Mouse (Mus musculus): ENCODE measurements around the gene Eif4g3. TPM values are rescaled to one million over a fixed set of nuclear protein-coding genes. Genes with fewer than 3 reads are reported as not detected.

Gene Eif4g3
- total and polyA plus RNA-seq, 3 experiments: 22.8 to 63.7 TPM; not detected in 1

DNA sequence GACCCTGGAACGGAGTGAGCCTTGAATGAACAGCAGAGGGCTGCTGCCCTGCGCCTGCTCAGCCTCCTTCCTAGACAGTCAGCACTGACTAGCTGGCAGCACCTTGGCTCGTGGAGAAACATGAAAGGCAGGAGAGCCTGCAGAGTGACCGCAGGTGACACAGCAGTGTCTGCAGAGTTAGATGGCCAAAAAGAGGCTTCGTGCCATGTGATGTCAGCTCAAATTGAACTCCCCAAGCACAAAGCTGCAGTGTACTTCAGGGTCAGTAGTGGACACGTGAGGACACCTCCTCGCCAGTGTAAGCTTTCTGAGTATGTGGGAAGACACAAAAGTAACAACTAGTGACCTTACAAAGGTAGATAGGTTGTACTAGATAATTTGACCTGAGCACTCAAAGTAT, 193.1 kb downstream of the Eif4g3 start:
- Histone ChIP-seq H3K36me3 (ENCODE audit: control insufficient read depth in 1 of 2, insufficient read depth in 2 of 2, low read length in 2 of 2) (peaks cover 0 to 15% of the 10 kb centered on the region in 2 experiments; a peak in 3 of 4 replicates), H3K27ac (ENCODE audit: control insufficient read depth, low read depth, low read length) (no peak overlapping the region), H3K4me3 (ENCODE audit: control insufficient read depth in 1 of 2, insufficient read depth in 1 of 2, low read depth in 2 of 2, low read length in 2 of 2) (no peak overlapping the region), H3K79me2 (ENCODE audit: control insufficient read depth, insufficient read depth, low read length, poor library complexity) (no peaks in the 10 kb centered on the region), H3K9me3 (replicated peaks; ENCODE audit: insufficient read depth, low read length) (no peaks in the 10 kb centered on the region), H3K9ac (ENCODE audit: control insufficient read depth, low read depth, low read length, poor library complexity, severe bottlenecking) (no peak overlapping the region), H3K4me1 (ENCODE audit: control insufficient read depth in 1 of 2, insufficient read depth in 2 of 2, low read length in 2 of 2) (no peaks in the 10 kb centered on the region), H3K27me3 (ENCODE audit: control insufficient read depth in 1 of 2, insufficient read depth in 2 of 2, low read length in 2 of 2) (no peaks in the 10 kb centered on the region)
- TF ChIP-seq RCOR1 (IDR thresholded peaks at IDR 0.05; ENCODE audit: low read depth, low read length) (no peak), EP300 (IDR thresholded peaks at IDR 0.05; ENCODE audit: low read depth in 1 of 2, low read length in 2 of 2) (no peak), NRF1 (IDR thresholded peaks at IDR 0.05; ENCODE audit: insufficient read depth, low read depth, low read length, poor library complexity, severe bottlenecking) (no peak), MAX (IDR thresholded peaks at IDR 0.05; ENCODE audit: low read length) (no peak), ZNF384 (IDR thresholded peaks at IDR 0.05; ENCODE audit: low read depth, low read length) (no peak), SIN3A (IDR thresholded peaks at IDR 0.05; ENCODE audit: low read length) (no peak), MYB (IDR thresholded peaks at IDR 0.05; ENCODE audit: low read depth, low read length) (no peak), POLR2A (IDR thresholded peaks at IDR 0.05; ENCODE audit: control insufficient read depth in 1 of 2, insufficient read depth in 1 of 2, low read depth in 1 of 2, low read length in 2 of 2, poor library complexity in 1 of 2) (no peak), ETS1 (IDR thresholded peaks at IDR 0.05; ENCODE audit: low read depth, low read length) (no peak)
- DNase-seq (ENCODE audit: low read depth, low spot score): no peak

DNA sequence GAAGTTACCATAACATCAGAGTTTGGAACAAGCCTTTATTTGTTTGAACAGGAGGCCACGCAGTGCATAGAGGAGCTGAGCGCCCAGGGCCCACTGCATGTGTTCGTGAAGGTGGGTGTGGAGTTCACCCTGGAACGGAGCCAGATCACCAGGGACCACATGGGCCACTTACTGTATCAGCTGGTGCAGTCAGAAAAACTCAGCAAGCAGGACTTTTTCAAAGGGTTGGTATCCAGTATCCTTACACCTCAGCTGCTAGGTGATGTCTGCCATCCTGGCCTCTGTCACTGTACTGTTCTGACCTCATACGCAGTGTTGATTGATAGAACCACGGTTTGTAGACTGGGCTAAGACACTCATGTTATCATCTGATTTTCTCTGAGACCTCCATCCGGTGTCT, 195.2 kb downstream of the Eif4g3 start:
- Histone ChIP-seq H3K36me3 (ENCODE audit: control insufficient read depth in 1 of 2, insufficient read depth in 2 of 2, low read length in 2 of 2) (peaks cover 0 to 15% of the 10 kb centered on the region in 2 experiments; a peak in 3 of 4 replicates), H3K9ac (ENCODE audit: control insufficient read depth, low read depth, low read length, poor library complexity, severe bottlenecking) (no peak overlapping the region), H3K4me1 (ENCODE audit: control insufficient read depth in 1 of 2, insufficient read depth in 2 of 2, low read length in 2 of 2) (no peaks in the 10 kb centered on the region), H3K27me3 (ENCODE audit: control insufficient read depth in 1 of 2, insufficient read depth in 2 of 2, low read length in 2 of 2) (no peaks in the 10 kb centered on the region), H3K79me2 (ENCODE audit: control insufficient read depth, insufficient read depth, low read length, poor library complexity) (no peaks in the 10 kb centered on the region), H3K9me3 (replicated peaks; ENCODE audit: insufficient read depth, low read length) (no peaks in the 10 kb centered on the region), H3K4me3 (ENCODE audit: control insufficient read depth in 1 of 2, insufficient read depth in 1 of 2, low read depth in 2 of 2, low read length in 2 of 2) (no peak overlapping the region), H3K27ac (ENCODE audit: control insufficient read depth, low read depth, low read length) (no peak overlapping the region)
- DNase-seq (ENCODE audit: low read depth, low spot score): peak; percentile 32
- TF ChIP-seq MXI1 (IDR thresholded peaks at IDR 0.05; ENCODE audit: low read depth, low read length): no peak
- no peak for TF ChIP-seq ELF1 (IDR thresholded peaks at IDR 0.05; ENCODE audit: low read depth, low read length)

- Histone ChIP-seq H3K4me1 (ENCODE audit: control insufficient read depth in 1 of 2, insufficient read depth in 2 of 2, low read length in 2 of 2) (no peaks in the 10 kb centered on the region), H3K27ac (ENCODE audit: control insufficient read depth, low read depth, low read length) (no peak overlapping the region), H3K79me2 (ENCODE audit: control insufficient read depth, insufficient read depth, low read length, poor library complexity) (no peaks in the 10 kb centered on the region), H3K9ac (ENCODE audit: control insufficient read depth, low read depth, low read length, poor library complexity, severe bottlenecking) (no peak overlapping the region), H3K36me3 (ENCODE audit: control insufficient read depth in 1 of 2, insufficient read depth in 2 of 2, low read length in 2 of 2) (peaks cover 0 to 30% of the 10 kb centered on the region in 2 experiments; a peak in 2 of 4 replicates), H3K27me3 (ENCODE audit: control insufficient read depth in 1 of 2, insufficient read depth in 2 of 2, low read length in 2 of 2) (no peaks in the 10 kb centered on the region), H3K9me3 (replicated peaks; ENCODE audit: insufficient read depth, low read length) (no peaks in the 10 kb centered on the region), H3K4me3 (ENCODE audit: control insufficient read depth in 1 of 2, insufficient read depth in 1 of 2, low read depth in 2 of 2, low read length in 2 of 2) (no peak overlapping the region)
- TF ChIP-seq HCFC1 (IDR thresholded peaks at IDR 0.05; ENCODE audit: low read depth, low read length) (no peak), ZC3H11A (IDR thresholded peaks at IDR 0.05; ENCODE audit: low read depth, low read length) (no peak), EP300 (IDR thresholded peaks at IDR 0.05; ENCODE audit: low read depth in 1 of 2, low read length in 2 of 2) (no peak), POLR2A (IDR thresholded peaks at IDR 0.05; ENCODE audit: control insufficient read depth in 1 of 2, insufficient read depth in 1 of 2, low read depth in 1 of 2, low read length in 2 of 2, poor library complexity in 1 of 2) (no peak), GATA1 (IDR thresholded peaks at IDR 0.05; ENCODE audit: low read depth, low read length) (no peak), MXI1 (IDR thresholded peaks at IDR 0.05; ENCODE audit: low read depth, low read length) (no peak), UBTF (IDR thresholded peaks at IDR 0.05; ENCODE audit: borderline replicate concordance, insufficient read depth, low read depth, low read length) (no peak), RAD21 (IDR thresholded peaks at IDR 0.05; ENCODE audit: low read depth, low read length) (no peak), TAL1 (IDR thresholded peaks at IDR 0.05; ENCODE audit: low read length) (no peak), SMC3 (IDR thresholded peaks at IDR 0.05; ENCODE audit: low read depth, low read length) (no peak), ZMIZ1 (IDR thresholded peaks at IDR 0.05; ENCODE audit: low read depth, low read length) (no peak), MAX (IDR thresholded peaks at IDR 0.05; ENCODE audit: low read length) (no peak)
- no peak for DNase-seq (ENCODE audit: low read depth, low spot score)
Measured at GRCm38 (mm10) chr4:138192561-138192960, 199.7 kb downstream of the Eif4g3 start.
